Mouse (Mus musculus) intestine, postnatal 0 days (tissue): Measurements from ENCODE around the gene Sdr9c7. TPM values are rescaled to one million over a fixed set of nuclear protein-coding genes. Genes with fewer than 3 reads are reported as not detected.

Experiments
- ATAC-seq: fragments of 200-750 bp; cut with Nextera tagmentation; 2 replicates; pipeline ENCODE4 v1.8.0; 2017; ENCODE audit warnings: mild to moderate bottlenecking, moderate TSS enrichment, moderate library complexity
- H3K27ac ChIP-seq: fragments of 300-500 bp; sonication (generic); 2 replicates; pipeline ENCODE4 v1.5.1; 2014; ENCODE audit warnings: mild to moderate bottlenecking, low read depth, low read length, moderate library complexity
- H3K27me3 ChIP-seq: fragments of 300-500 bp; sonication (generic); replicated peaks from 2 replicates; pipeline ENCODE4 v1.6.1; 2014; ENCODE audit warnings: low read length, mixed read lengths; ENCODE audit not compliant: control insufficient read depth, insufficient read depth
- H3K36me3 ChIP-seq: fragments of 300-500 bp; sonication (generic); 2 replicates; pipeline ENCODE4 v1.6.1; 2014; ENCODE audit warnings: mild to moderate bottlenecking, moderate library complexity; ENCODE audit not compliant: control insufficient read depth, insufficient read depth
- H3K4me1 ChIP-seq: fragments of 300-500 bp; sonication (generic); replicated peaks from 2 replicates; pipeline ENCODE4 v1.6.1; 2014; ENCODE audit warnings: antibody characterized with exemption, low read length, mixed read lengths; ENCODE audit not compliant: control insufficient read depth, insufficient read depth
- H3K4me2 ChIP-seq: fragments of 300-500 bp; sonication (generic); replicated peaks from 2 replicates; pipeline ENCODE4 v1.6.1; 2014; ENCODE audit warnings: low read depth, mild to moderate bottlenecking, moderate library complexity
- H3K4me3 ChIP-seq: fragments of 300-500 bp; sonication (generic); 2 replicates; pipeline ENCODE4 v1.5.1; 2014; ENCODE audit warnings: low read depth, low read length
- H3K9ac ChIP-seq: fragments of 300-500 bp; sonication (generic); 2 replicates; pipeline ENCODE4 v1.6.1; 2014; ENCODE audit warnings: mild to moderate bottlenecking, low read depth, low read length
- H3K9me3 ChIP-seq: fragments of 300-500 bp; sonication (generic); 2 replicates; pipeline ENCODE4 v1.6.1; 2016; ENCODE audit warnings: mixed run types; ENCODE audit not compliant: control insufficient read depth
- CTCF ChIP-seq: sonication (generic); IDR thresholded peaks from 2 replicates; pipeline ENCODE4 v1.5.1; 2016; ENCODE audit warnings: low read depth, mild to moderate bottlenecking, control low read depth, antibody characterized with exemption, moderate library complexity
- WGBS: fragments of 180-500 bp; shearing (Covaris S2); extraction: QIAGEN DNeasy Blood & Tissue Kit; methylation state at CpG from one replicate; pipeline ENCODE4 v1.1.7; 2014; 5-methylcytosine and 5-hydroxymethylcytosine counted together
- polyA plus RNA-seq: library from polyadenylated mRNA; unstranded; fragments of >200 nt; fragmentation: Nextera tagmentation; extraction: Ambion mirVana; gene quantifications from 2 replicates; pipeline ENCODE4 v1.2.1, GENCODE M21; 2015

Sdr9c7 gene
- polyA plus RNA-seq, 1 experiment from 2014 or later: 0.09 TPM

DNA sequence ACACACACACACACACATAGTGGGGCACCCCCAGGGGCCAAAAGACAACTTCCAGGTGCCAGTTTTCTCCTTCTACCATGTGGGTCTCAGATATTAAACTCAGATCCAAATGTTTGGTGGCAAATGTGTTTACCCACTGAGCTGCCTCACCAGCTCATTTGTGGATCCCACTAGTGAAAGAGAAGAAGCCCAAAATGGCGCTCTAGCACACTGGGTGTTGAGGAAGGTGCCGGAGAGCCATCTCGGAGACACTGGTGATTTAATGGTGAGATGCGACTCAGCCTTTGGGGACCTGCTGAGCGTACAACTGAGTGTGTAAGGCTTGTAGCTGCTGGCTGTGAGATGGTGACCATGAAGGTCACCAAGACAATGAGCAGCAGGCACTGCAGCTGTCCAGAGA, 19.3 kb downstream of the Sdr9c7 start:
- H3K4me1 ChIP-seq: no peaks in the 10 kb centered on the region
- no peaks in the 10 kb centered on the region for H3K9me3 ChIP-seq
- no peak overlapping the region for H3K4me2 ChIP-seq
- H3K27me3 ChIP-seq: no peaks in the 10 kb centered on the region
- H3K4me3 ChIP-seq: no peak overlapping the region
- no peak overlapping the region for H3K9ac ChIP-seq
- no peaks in the 10 kb centered on the region for H3K36me3 ChIP-seq
- H3K27ac ChIP-seq: no peak overlapping the region
- whole genome bisulfite sequencing: 95% methylated on average over 5 of the region's 5 CpGs
- TF ChIP-seq CTCF: no peak
- ATAC-seq: no peak

DNA sequence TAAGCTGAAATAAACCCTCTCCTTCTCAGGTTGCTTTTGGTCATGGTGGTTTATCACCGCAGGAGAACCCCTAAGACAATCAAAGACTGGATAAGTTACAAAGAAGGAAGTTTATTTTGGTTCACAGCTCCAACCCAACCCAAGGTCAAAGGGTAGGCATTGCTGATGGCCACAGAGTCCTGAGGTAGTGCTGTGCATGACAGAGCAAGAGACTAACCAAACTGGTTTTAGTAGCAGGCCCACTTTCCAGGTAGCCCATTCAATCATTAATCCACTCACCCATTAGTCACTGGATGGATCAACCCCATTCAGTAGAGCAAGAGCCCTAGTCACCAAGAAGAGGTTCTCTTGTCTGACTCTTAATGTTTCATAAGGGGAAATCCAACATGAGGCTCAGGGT, 23.9 kb downstream of the Sdr9c7 start:
- H3K9me3 ChIP-seq: no peaks in the 10 kb centered on the region
- H3K4me1 ChIP-seq: no peaks in the 10 kb centered on the region
- H3K36me3 ChIP-seq: no peaks in the 10 kb centered on the region
- peak; percentile 27; the same call in 1 of the 2 replicates for ATAC-seq
- no peak overlapping the region for H3K9ac ChIP-seq
- H3K4me3 ChIP-seq: no peak overlapping the region
- WGBS: 55% methylated on average over 1 of the region's 1 CpGs
- no peaks in the 10 kb centered on the region for H3K27me3 ChIP-seq
- no peak overlapping the region for H3K4me2 ChIP-seq
- H3K27ac ChIP-seq: no peak overlapping the region
- no peak for TF ChIP-seq CTCF

DNA sequence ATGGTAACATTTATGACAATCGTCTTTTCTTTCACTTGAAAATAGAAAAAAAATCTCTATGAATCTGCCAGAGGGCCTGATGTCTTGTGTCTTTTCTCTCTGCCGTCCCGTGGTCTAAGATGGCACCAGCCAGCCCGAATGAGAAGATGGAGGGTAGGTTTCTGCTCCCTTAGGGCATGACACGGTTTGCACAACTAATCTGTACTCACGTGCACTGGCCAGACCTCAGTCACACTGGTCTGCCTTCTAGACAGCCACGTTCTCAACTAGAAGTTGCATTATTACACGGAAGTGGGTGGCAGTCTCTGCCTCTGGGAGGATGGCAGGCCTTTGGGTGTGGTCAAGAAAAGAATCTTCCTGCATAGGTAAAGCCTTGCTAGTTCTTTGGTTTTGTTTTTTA, 24.7 kb downstream of the Sdr9c7 start:
- no peaks in the 10 kb centered on the region for H3K27me3 ChIP-seq
- no peak for TF ChIP-seq CTCF
- H3K4me3 ChIP-seq: no peak overlapping the region
- H3K9ac ChIP-seq: no peak overlapping the region
- 86% methylated on average over 8 of the region's 8 CpGs for WGBS
- no peaks in the 10 kb centered on the region for H3K9me3 ChIP-seq
- ATAC-seq: no peak
- no peak overlapping the region for H3K27ac ChIP-seq
- H3K36me3 ChIP-seq: no peaks in the 10 kb centered on the region
- H3K4me2 ChIP-seq: no peak overlapping the region
- no peaks in the 10 kb centered on the region for H3K4me1 ChIP-seq

DNA sequence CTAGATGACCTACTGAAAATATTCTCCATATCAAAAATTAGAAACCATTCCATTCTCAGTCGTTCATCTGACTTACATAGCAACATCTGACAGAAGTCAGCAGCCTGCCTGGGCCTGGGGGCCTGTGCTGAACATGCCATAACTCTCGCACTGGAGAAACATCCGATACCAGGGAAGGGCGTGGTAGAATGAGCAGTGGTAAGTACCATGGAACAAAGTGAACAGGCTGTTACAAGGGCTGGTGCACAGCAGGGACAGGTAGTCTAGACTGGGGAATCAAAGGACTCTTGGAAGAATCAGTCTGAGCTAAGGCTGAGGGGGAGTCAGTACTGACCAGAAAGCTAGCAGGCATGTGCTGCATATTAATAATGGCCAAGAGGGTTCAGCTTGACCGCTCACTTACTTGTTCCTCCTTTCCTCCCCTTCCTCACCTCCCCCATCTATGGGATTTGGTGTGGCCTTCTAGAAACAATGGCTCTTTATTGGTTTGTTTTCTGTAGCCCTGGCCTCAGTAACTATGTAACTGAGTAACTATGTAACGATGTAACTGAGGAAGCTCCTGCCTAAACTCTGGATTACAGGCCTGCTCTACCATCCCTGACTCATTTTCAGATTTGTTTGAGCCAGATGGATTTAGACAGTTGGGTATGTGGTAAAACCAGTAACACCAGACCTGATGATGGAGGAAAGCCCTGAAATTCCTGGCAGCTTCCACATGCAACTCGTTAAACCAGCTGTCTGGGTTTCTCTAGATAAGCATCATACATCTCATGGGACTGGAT, 26.5 kb downstream of the Sdr9c7 start:
- H3K9ac ChIP-seq: no peak overlapping the region
- H3K27ac ChIP-seq: peak overlapping the region; percentile 15; the same call in 1 of the 2 replicates
- no peaks in the 10 kb centered on the region for H3K4me1 ChIP-seq
- no peak for TF ChIP-seq CTCF
- peak; percentile 79 for ATAC-seq
- H3K27me3 ChIP-seq: no peaks in the 10 kb centered on the region
- H3K4me2 ChIP-seq: no peak overlapping the region
- WGBS: 46% methylated on average over 7 of the region's 7 CpGs
- H3K4me3 ChIP-seq: no peak overlapping the region
- H3K36me3 ChIP-seq: no peaks in the 10 kb centered on the region
- no peaks in the 10 kb centered on the region for H3K9me3 ChIP-seq

DNA sequence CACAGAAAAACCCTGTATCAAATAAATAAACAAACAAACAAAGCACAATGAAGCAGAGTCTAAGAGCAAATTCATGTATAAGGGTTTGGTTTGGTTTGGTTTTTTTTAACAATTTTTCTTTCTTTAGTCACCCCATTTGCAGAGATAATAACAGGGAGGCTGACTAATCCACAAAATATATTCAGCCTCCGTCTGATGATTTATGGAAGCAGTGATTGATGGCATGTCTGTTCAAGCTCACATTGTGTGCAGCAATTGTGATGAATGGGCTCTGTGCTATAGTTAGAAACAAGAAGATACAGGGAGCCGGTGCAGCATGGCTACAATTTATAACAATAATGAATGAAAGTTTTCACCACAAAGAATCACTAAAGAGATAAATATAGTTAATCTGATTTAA, 29.4 kb downstream of the Sdr9c7 start:
- H3K4me2 ChIP-seq: no peak overlapping the region
- no peak overlapping the region for H3K9ac ChIP-seq
- H3K4me1 ChIP-seq: no peaks in the 10 kb centered on the region
- H3K4me3 ChIP-seq: no peak overlapping the region
- H3K36me3 ChIP-seq: no peaks in the 10 kb centered on the region
- H3K9me3 ChIP-seq: no peaks in the 10 kb centered on the region
- no peaks in the 10 kb centered on the region for H3K27me3 ChIP-seq
- WGBS: 60% methylated on average over 2 of the region's 2 CpGs
- H3K27ac ChIP-seq: no peak overlapping the region
- no peak for TF ChIP-seq CTCF
- ATAC-seq: no peak

DNA sequence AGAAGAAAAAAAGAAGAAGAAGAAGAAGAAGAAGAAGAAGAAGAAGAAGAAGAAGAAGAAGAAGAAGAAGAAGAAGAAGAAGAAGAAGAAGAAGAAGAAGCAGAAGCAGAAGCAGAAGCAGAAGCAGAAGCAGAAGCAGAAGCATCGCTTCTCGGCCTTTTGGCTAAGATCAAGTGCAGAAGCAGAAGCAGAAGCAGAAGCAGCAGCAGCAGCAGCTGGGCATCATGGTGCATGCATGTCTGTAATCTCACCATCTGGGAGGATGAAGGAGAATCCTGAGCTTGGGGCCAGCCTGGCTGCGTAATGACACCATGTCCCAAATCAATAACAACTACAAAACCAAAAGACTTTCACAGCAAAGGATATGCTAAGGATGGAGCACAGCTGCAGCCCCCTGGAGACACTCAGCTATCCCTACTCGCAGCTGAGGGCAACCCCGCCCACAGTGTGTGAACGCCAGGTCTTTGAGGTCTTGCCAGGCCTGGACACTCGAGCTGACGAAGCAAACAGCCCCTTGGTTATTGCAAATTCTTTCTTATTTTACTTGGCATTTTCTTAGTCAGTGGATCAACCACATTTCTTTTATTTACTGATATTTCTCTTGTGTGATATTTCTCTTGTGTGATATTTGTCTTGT, 34.1 kb downstream of the Sdr9c7 start:
- Histone ChIP-seq H3K4me2 (no peak overlapping the region), H3K36me3 (no peaks in the 10 kb centered on the region), H3K4me3 (no peak overlapping the region), H3K9ac (no peak overlapping the region), H3K4me1 (no peaks in the 10 kb centered on the region), H3K27me3 (no peaks in the 10 kb centered on the region), H3K9me3 (no peaks in the 10 kb centered on the region), H3K27ac (no peak overlapping the region)
- 75% methylated on average over 8 of the region's 8 CpGs for WGBS
- TF ChIP-seq CTCF: no peak
- ATAC-seq: no peak
